Mouse (Mus musculus): ENCODE measurements at regions not wholly inside any gene's neighbourhood (a gene's known extent, or its start where the extent isn't known, plus 50 kb on each side); places are given as distances from the start of the nearest gene placed in this dataset.

- TF ChIP-seq POLR2A (IDR thresholded peaks at IDR 0.05; ENCODE audit: control insufficient read depth, low read depth, low read length): no peak
- TF ChIP-seq CTCF (IDR thresholded peaks at IDR 0.05; ENCODE audit: control insufficient read depth, insufficient read depth, insufficient replicate concordance, low read depth, low read length): no peak
Measured at GRCm38 (mm10) chr6:91579666-91580065, 63.9 kb downstream of the Lsm3 start.
